Mouse (Mus musculus): ENCODE data around the gene Gm3233.
"Not testable (repeated sequence)": the region's sequence is repeated elsewhere in the genome, so short reads cannot be mapped to it uniquely, and the experiment has no call there.

Gene Gm3233

GRCm38 (mm10) chr10:77759582-77759981 lies at the start of gene Gm3233:
Gm3233 (minus strand) TSS chr10:77759682.
- DNase-seq (ENCODE audit: low spot score), result not testable (repeated sequence)

GRCm38 (mm10) chr10:77804095-77804494 lies 44.6 kb upstream of the Gm3233 start:
- DNase-seq (ENCODE audit: low spot score), result no peak

GRCm38 (mm10) chr10:77798921-77799508 lies 39.5 kb upstream of the Gm3233 start, which contains the start of gene Gm19668:
Gm19668 (minus strand) TSS chr10:77799133.
- DNase-seq (ENCODE audit: low spot score), result no peak

- not testable (repeated sequence) for DNase-seq (ENCODE audit: low spot score)
Measured at GRCm38 (mm10) chr10:77798164-77798920, 38.9 kb upstream of the Gm3233 start.

- no peak for DNase-seq (ENCODE audit: low spot score)
Measured at GRCm38 (mm10) chr10:77797677-77798076, 38.2 kb upstream of the Gm3233 start.

GRCm38 (mm10) chr10:77794976-77795375 lies 35.5 kb upstream of the Gm3233 start, which contains the start of gene Gm9639:
Gm9639 (minus strand) TSS chr10:77795076.
- DNase-seq (ENCODE audit: low spot score), result no peak

GRCm38 (mm10) chr10:77788621-77789020 lies 29.1 kb upstream of the Gm3233 start:
- DNase-seq (ENCODE audit: low spot score), result no peak

- not testable (repeated sequence) for DNase-seq (ENCODE audit: low spot score)
Measured at GRCm38 (mm10) chr10:77787876-77788275, 28.4 kb upstream of the Gm3233 start, which contains the start of gene Gm7137. Gm7137 (minus strand) TSS chr10:77788200.

- not testable (repeated sequence) for DNase-seq (ENCODE audit: low spot score)
Measured at GRCm38 (mm10) chr10:77783396-77783795, 23.9 kb upstream of the Gm3233 start.

GRCm38 (mm10) chr10:77782442-77782841 lies 23.0 kb upstream of the Gm3233 start, which contains the start of gene Gm3250:
Gm3250 (minus strand) TSS chr10:77782542.
- DNase-seq (ENCODE audit: low spot score), result not testable (repeated sequence)

- DNase-seq (ENCODE audit: low spot score), result not testable (repeated sequence)
Measured at GRCm38 (mm10) chr10:77776844-77777243, 17.4 kb upstream of the Gm3233 start, which contains the start of gene Gm7138. Gm7138 (minus strand) TSS chr10:77776944.

GRCm38 (mm10) chr10:77772142-77772541 lies 12.7 kb upstream of the Gm3233 start:
- not testable (repeated sequence) for DNase-seq (ENCODE audit: low spot score)

- not testable (repeated sequence) for DNase-seq (ENCODE audit: low spot score)
Measured at GRCm38 (mm10) chr10:77771225-77771624, 11.7 kb upstream of the Gm3233 start, which contains the start of gene Gm3238. Gm3238 (minus strand) TSS chr10:77771325.

GRCm38 (mm10) chr10:77769727-77770126 lies 10.2 kb upstream of the Gm3233 start:
- no peak for DNase-seq (ENCODE audit: low spot score)

GRCm38 (mm10) chr10:77753448-77753847 lies 6.0 kb downstream of the Gm3233 start:
- no peak for DNase-seq (ENCODE audit: low spot score)

- DNase-seq (ENCODE audit: low spot score), result not testable (repeated sequence)
Measured at GRCm38 (mm10) chr10:77752312-77752711, 7.2 kb downstream of the Gm3233 start.

- not testable (repeated sequence) for DNase-seq (ENCODE audit: low spot score)
Measured at GRCm38 (mm10) chr10:77751254-77751653, 8.2 kb downstream of the Gm3233 start, which contains the start of gene Gm9736. Gm9736 (minus strand) TSS chr10:77751354.

- not testable (repeated sequence) for DNase-seq (ENCODE audit: low spot score)
Measured at GRCm38 (mm10) chr10:77750686-77751085, 8.8 kb downstream of the Gm3233 start.

GRCm38 (mm10) chr10:77741924-77742688 lies 17.4 kb downstream of the Gm3233 start, which contains the start of gene Gm18596:
Gm18596 (minus strand) TSS chr10:77742638.
- not testable (repeated sequence) for DNase-seq (ENCODE audit: low spot score)

GRCm38 (mm10) chr10:77738929-77739328 lies 20.6 kb downstream of the Gm3233 start:
- no peak for DNase-seq (ENCODE audit: low spot score)

- no peak for DNase-seq (ENCODE audit: low spot score)
Measured at GRCm38 (mm10) chr10:77735928-77736327, 23.6 kb downstream of the Gm3233 start.

GRCm38 (mm10) chr10:77729241-77729640 lies 30.2 kb downstream of the Gm3233 start:
- DNase-seq (ENCODE audit: low spot score), result no peak

Measured in testis, postnatal 14 days (tissue).